Mouse (Mus musculus): ENCODE results near the gene Cd59a. TPM values are rescaled to one million over a fixed set of nuclear protein-coding genes. Genes with fewer than 3 reads are reported as not detected.
A peak's percentile ranks its signal among the peaks of the same experiment; 100 is the strongest.

Cd59a gene
- polyA plus RNA-seq, 1 experiment from 2014 or later: 82.9 TPM

- WGBS (ENCODE audit: insufficient replicate concordance): 80% methylated on average over 12 of the region's 12 CpGs
- no peak for DNase-seq
These were observed 48.4 kb downstream of the Cd59a start for GRCm38 (mm10) chr2:104144004-104144403.

DNA sequence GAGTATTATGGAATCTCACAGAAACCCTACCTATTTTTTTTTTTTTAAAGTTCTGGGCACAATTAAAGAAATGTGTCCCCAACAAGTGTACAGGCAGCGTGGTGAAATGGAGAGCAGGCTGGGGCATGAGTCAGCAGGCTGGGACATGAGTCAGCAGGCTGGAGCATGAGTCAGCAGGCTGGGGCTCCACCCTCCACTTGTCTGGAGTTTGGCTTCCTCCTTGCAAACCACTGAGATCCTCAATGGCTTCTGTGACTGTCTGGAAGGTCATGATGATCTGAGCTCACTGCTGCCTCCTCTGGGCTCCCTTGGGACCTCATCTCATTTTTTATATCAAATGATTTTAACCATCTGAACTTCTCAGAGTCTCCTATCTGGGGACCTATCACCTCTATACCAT lies 50.4 kb downstream of the Cd59a start:
- H3K9ac ChIP-seq: no peak overlapping the region
- ATAC-seq (ENCODE audit: low read depth) (peak; percentile 71), DNase-seq (peak; percentile 75)
- H3K27ac ChIP-seq: no peak overlapping the region
- no peaks in the 10 kb centered on the region; the same call in 1 of the 2 replicates for H3K27me3 ChIP-seq
- H3K4me1 ChIP-seq (replicated peaks): peaks cover 10% of the 10 kb centered on the region
- 20% methylated on average over 1 of the region's 1 CpGs for WGBS (ENCODE audit: insufficient replicate concordance)
- no peaks in the 10 kb centered on the region for H3K9me3 ChIP-seq (replicated peaks)
- no peaks in the 10 kb centered on the region for H3K36me3 ChIP-seq
- no peak overlapping the region for H3K4me2 ChIP-seq
- H3K4me3 ChIP-seq (replicated peaks): no peak overlapping the region

More at GRCm38 (mm10) chr2:104144004-104144403, 48.4 kb downstream of the Cd59a start:
- no peak overlapping the region for H3K27ac ChIP-seq
- no peak for ATAC-seq (ENCODE audit: low read depth)
- H3K27me3 ChIP-seq: peaks cover 2% of the 10 kb centered on the region; the same call in 1 of the 2 replicates
- peaks cover 10% of the 10 kb centered on the region for H3K4me1 ChIP-seq (replicated peaks)
- no peak overlapping the region for H3K4me3 ChIP-seq (replicated peaks)
- no peaks in the 10 kb centered on the region for H3K9me3 ChIP-seq (replicated peaks)
- H3K4me2 ChIP-seq: no peak overlapping the region
- no peaks in the 10 kb centered on the region for H3K36me3 ChIP-seq
- no peak overlapping the region for H3K9ac ChIP-seq

DNA sequence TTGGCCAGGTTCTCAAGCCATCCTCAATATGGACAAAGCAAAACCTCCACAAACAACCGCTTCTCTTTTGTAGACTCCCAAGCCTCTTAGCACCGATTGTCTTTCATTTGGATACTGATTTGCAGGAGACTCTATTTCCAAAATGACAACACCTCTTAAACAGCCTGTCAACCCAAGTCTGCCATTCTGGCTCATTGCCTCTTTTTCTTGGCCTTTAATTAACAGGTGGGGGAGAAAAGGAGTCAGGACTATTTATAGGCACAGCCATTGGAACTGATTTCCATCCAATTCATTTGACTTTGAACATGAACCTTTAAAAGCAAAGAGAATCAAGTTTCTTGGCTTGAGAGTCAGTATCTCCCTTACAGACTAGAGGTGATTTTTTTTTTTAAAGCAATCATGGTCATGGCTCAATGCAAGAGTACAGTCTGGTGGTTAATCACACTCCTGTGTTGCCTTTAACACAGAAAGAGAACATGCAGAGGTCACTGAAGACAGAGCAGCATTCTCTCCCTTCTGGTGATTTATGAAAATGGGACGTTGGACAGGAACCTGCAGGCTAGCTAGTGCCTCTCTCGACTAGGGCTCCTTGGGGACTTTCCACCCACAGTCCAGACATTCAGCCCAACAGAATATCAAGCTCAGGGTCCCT lies 52.4 kb downstream of the Cd59a start:
- H3K4me1 ChIP-seq (replicated peaks): peaks cover 10% of the 10 kb centered on the region
- 63% methylated on average over 4 of the region's 4 CpGs for WGBS (ENCODE audit: insufficient replicate concordance)
- H3K4me3 ChIP-seq (replicated peaks): no peak overlapping the region
- DNase-seq: no peak
- H3K9me3 ChIP-seq (replicated peaks): no peaks in the 10 kb centered on the region
- H3K27me3 ChIP-seq: no peaks in the 10 kb centered on the region
- no peak for ATAC-seq (ENCODE audit: low read depth)
- no peak overlapping the region for H3K27ac ChIP-seq
- no peaks in the 10 kb centered on the region for H3K36me3 ChIP-seq
- no peak overlapping the region for H3K9ac ChIP-seq
- H3K4me2 ChIP-seq: no peak overlapping the region

DNA sequence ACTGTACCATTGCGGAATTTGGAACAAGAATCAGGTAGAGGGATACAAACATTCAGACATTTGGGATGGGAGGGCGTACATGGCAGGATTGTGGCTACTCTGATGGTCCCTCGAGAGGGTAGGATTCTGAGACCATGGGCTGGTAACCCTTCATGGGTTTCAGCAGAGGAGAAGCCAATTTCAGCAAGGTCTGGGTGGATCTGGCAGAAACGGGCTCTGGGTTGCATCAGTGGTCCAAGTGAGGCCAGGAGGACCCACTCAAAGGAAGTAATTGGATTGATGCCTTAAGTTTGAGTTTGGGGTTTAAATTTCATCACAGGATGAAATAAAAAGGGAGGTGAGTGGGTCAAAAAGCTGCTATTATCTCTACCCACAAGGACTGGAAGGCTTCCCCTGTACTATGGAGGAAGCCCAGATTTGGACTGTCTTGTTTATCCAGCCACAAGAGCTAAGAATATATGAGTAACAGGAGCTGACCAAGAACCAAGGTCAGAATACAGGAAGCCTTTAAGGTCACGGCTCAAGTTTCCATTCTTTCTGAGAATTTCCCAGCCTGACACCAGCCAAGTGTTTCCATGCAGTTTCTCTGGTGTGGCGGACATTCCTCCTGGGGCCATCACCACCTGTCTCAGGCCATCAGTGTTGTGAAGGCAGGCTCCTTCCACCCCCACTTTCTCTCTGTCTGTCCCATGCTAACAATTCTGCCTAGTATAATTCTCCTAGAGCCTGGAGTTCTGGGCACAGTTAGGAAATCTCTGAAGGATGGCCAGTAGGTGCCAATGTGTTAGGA lies 55.2 kb downstream of the Cd59a start:
- no peak overlapping the region for H3K27ac ChIP-seq
- no peaks in the 10 kb centered on the region for H3K36me3 ChIP-seq
- H3K4me3 ChIP-seq (replicated peaks): no peak overlapping the region
- no peaks in the 10 kb centered on the region for H3K9me3 ChIP-seq (replicated peaks)
- H3K4me1 ChIP-seq (replicated peaks): peaks cover 4% of the 10 kb centered on the region
- ATAC-seq (ENCODE audit: low read depth) (no peak), DNase-seq (no peak)
- 61% methylated on average over 6 of the region's 6 CpGs for WGBS (ENCODE audit: insufficient replicate concordance)
- H3K27me3 ChIP-seq: no peaks in the 10 kb centered on the region; the same call in 1 of the 2 replicates
- H3K9ac ChIP-seq: no peak overlapping the region
- no peak overlapping the region for H3K4me2 ChIP-seq

- Histone ChIP-seq H3K27ac (no peak overlapping the region), H3K27me3 (no peaks in the 10 kb centered on the region; the same call in 1 of the 2 replicates), H3K4me1 (replicated peaks) (no peaks in the 10 kb centered on the region), H3K4me3 (replicated peaks) (no peak overlapping the region), H3K4me2 (no peak overlapping the region), H3K9ac (no peak overlapping the region), H3K36me3 (no peaks in the 10 kb centered on the region), H3K9me3 (replicated peaks) (no peaks in the 10 kb centered on the region)
- ATAC-seq (ENCODE audit: low read depth) (no peak), DNase-seq (no peak)
- WGBS (ENCODE audit: insufficient replicate concordance): 74% methylated on average over 4 of the region's 4 CpGs
These were observed 57.7 kb downstream of the Cd59a start for GRCm38 (mm10) chr2:104153345-104153744.

DNA sequence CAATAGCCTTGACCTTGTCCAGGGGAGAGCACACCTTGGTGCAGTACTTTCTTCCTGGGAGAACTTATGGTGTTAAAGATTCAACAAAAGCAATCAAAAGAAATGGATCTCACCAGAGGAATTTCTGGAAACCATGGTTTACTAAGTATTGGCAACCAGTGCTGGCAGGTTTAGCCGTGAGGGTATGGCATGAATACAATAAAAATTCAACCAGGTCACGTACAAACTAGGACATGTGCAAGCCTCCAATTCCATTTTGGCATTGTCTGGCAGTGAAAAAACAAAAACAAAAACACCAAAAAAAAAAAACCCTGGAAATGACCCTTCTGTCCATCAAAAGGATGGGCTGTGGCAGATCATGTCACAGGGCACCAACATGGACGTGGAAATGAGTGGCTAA lies 58.3 kb downstream of the Cd59a start:
- no peak overlapping the region for H3K4me3 ChIP-seq (replicated peaks)
- 68% methylated on average over 3 of the region's 3 CpGs for WGBS (ENCODE audit: insufficient replicate concordance)
- H3K27ac ChIP-seq: no peak overlapping the region
- H3K9ac ChIP-seq: no peak overlapping the region
- H3K36me3 ChIP-seq: no peaks in the 10 kb centered on the region
- H3K4me2 ChIP-seq: no peak overlapping the region
- ATAC-seq (ENCODE audit: low read depth) (no peak), DNase-seq (no peak)
- H3K27me3 ChIP-seq: no peaks in the 10 kb centered on the region; the same call in 1 of the 2 replicates
- no peaks in the 10 kb centered on the region for H3K4me1 ChIP-seq (replicated peaks)
- H3K9me3 ChIP-seq (replicated peaks): no peaks in the 10 kb centered on the region

DNA sequence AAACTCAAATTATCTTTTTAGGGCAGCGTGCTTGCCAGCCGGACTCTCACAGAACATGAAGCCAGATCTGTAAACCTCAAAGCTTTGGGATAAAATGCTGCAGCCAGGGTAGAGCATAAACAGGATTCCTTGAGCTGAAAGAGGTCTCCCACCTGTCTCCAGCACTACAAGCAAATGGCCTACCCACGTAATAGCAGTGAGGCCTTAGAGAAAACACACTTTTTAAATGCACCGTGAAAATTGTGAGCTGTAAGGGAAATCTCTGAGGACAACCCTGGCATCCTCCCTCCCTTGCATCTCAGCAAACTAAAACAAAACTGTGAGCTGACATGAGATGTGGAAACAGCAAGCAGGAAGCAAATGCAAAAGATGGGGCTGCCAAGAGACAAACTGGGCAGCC lies 62.2 kb downstream of the Cd59a start:
- H3K36me3 ChIP-seq: no peaks in the 10 kb centered on the region
- ATAC-seq (ENCODE audit: low read depth) (no peak), DNase-seq (no peak)
- 74% methylated on average over 4 of the region's 4 CpGs for WGBS (ENCODE audit: insufficient replicate concordance)
- H3K9me3 ChIP-seq (replicated peaks): no peaks in the 10 kb centered on the region
- no peaks in the 10 kb centered on the region; the same call in 1 of the 2 replicates for H3K27me3 ChIP-seq
- H3K4me3 ChIP-seq (replicated peaks): no peak overlapping the region
- H3K4me1 ChIP-seq (replicated peaks): no peaks in the 10 kb centered on the region
- no peak overlapping the region for H3K27ac ChIP-seq
- no peak overlapping the region for H3K9ac ChIP-seq
- H3K4me2 ChIP-seq: no peak overlapping the region

DNA sequence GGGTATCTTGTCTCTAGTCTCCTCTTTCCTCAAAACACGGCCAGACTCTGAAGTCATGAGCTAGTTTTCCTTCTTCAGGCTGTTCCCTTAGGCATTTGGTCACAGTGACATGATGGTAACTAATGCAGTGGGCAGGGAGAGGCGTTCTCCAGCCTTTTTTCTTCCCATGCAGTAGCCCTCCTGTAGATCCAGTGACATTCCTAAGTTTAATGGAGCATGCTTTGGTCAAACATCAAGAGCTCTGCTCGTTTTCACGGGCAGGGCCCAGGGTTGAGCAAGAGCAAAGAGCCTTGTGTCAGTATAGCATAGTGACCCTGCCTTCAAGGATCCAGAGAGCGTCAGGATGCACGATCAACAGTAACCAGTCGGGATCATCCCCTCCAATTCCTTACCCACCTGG lies 67.8 kb downstream of the Cd59a start:
- Histone ChIP-seq H3K9ac (no peak overlapping the region), H3K36me3 (no peaks in the 10 kb centered on the region), H3K4me3 (replicated peaks) (no peak overlapping the region), H3K4me2 (no peak overlapping the region), H3K27ac (no peak overlapping the region), H3K4me1 (replicated peaks) (no peaks in the 10 kb centered on the region), H3K27me3 (no peaks in the 10 kb centered on the region), H3K9me3 (replicated peaks) (no peaks in the 10 kb centered on the region)
- no peak for DNase-seq
- WGBS (ENCODE audit: insufficient replicate concordance): 62% methylated on average over 7 of the region's 7 CpGs
- no peak for ATAC-seq (ENCODE audit: low read depth)

GRCm38 (mm10) chr2:104163978-104164487 lies 68.4 kb downstream of the Cd59a start:
- Histone ChIP-seq H3K27me3 (no peaks in the 10 kb centered on the region), H3K27ac (no peak overlapping the region), H3K36me3 (no peaks in the 10 kb centered on the region), H3K4me1 (replicated peaks) (no peaks in the 10 kb centered on the region), H3K4me2 (no peak overlapping the region), H3K4me3 (replicated peaks) (no peak overlapping the region), H3K9me3 (replicated peaks) (no peaks in the 10 kb centered on the region), H3K9ac (no peak overlapping the region)
- DNase-seq: no peak
- 61% methylated on average over 4 of the region's 4 CpGs for WGBS (ENCODE audit: insufficient replicate concordance)
- ATAC-seq (ENCODE audit: low read depth): no peak

Data from liver, embryonic 13.5 days (tissue).